Mouse (Mus musculus) erythroblast, embryonic 14.5 days (primary cell): ENCODE measurements around the gene Eomes.

Experiments used
- GATA1 ChIP-seq: IDR thresholded peaks from 2 replicates; pipeline ENCODE4 v1.6.1; 2012; ENCODE audit warnings: low read length, inconsistent platforms, mixed read lengths
- TAL1 ChIP-seq: IDR thresholded peaks from 3 replicates; pipeline ENCODE4 v1.6.1; 2012; ENCODE audit warnings: low read length, inconsistent platforms, mixed read lengths

DNA sequence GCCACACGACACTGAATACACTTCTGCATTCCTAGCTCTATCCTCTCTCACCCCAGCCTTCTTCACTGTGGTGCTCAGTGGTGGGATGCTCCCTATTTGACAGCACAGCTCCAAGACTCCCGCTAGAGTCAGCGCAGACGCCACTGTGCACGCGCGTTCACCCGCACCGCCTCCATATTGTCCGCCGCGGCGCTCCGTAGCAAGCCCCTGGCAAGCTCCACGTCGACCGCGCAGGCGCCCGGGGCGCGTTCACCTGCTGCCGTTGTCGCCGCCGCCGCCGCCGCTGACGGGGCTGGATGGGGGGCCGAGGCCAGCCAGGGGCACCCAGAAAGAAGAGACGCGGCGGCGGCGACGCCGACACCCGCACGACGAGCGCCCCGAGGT lies 28.0 kb downstream of the Eomes start, which contains the start of gene Golga4:
- TF ChIP-seq TAL1, result no peak
- no peak for TF ChIP-seq GATA1
